Mouse (Mus musculus) hindbrain, embryonic 11.5 days (tissue): Measurements from ENCODE around the gene Cdcp2. TPM values are rescaled to one million over a fixed set of nuclear protein-coding genes. Genes with fewer than 3 reads are reported as not detected.

Experiments
- ATAC-seq: fragments of 200-750 bp; cut with Nextera tagmentation; 2 replicates; pipeline ENCODE4 v1.8.0; 2017; ENCODE audit warnings: mild to moderate bottlenecking, moderate TSS enrichment, moderate library complexity; ENCODE audit not compliant: low FRiP score
- DNase-seq: peaks from one replicate; pipeline ENCODE4 v3.0.0-alpha.2; 2015; ENCODE audit warnings: low spot score
- H3K27ac ChIP-seq: fragments of 300-500 bp; sonication (generic); 2 replicates; pipeline ENCODE4 v1.5.1; 2014; ENCODE audit warnings: mild to moderate bottlenecking, low read depth, low read length
- H3K27me3 ChIP-seq: fragments of 300-500 bp; sonication (generic); 2 replicates; pipeline ENCODE4 v1.6.1; 2014; ENCODE audit warnings: mild to moderate bottlenecking, low read length, moderate library complexity, mixed read lengths; ENCODE audit not compliant: control insufficient read depth, insufficient read depth
- H3K36me3 ChIP-seq: fragments of 300-500 bp; sonication (generic); 2 replicates; pipeline ENCODE4 v1.6.1; 2014; ENCODE audit warnings: mild to moderate bottlenecking, low read length, moderate library complexity, mixed read lengths; ENCODE audit not compliant: control insufficient read depth, insufficient read depth
- H3K4me1 ChIP-seq: fragments of 300-500 bp; sonication (generic); replicated peaks from 2 replicates; pipeline ENCODE4 v1.6.1; 2014; ENCODE audit warnings: low read length, mixed read lengths; ENCODE audit not compliant: control insufficient read depth, insufficient read depth
- H3K4me2 ChIP-seq: fragments of 300-500 bp; sonication (generic); replicated peaks from 2 replicates; pipeline ENCODE4 v1.6.1; 2014; ENCODE audit warnings: mild to moderate bottlenecking, low read depth, low read length
- H3K4me3 ChIP-seq: fragments of 300-500 bp; sonication (generic); 2 replicates; pipeline ENCODE4 v1.5.1; 2014; ENCODE audit warnings: low read depth, low read length
- H3K9ac ChIP-seq: fragments of 300-500 bp; sonication (generic); 2 replicates; pipeline ENCODE4 v1.6.1; 2014; ENCODE audit warnings: low read depth, low read length
- H3K9me3 ChIP-seq: fragments of 300-500 bp; sonication (generic); 2 replicates; pipeline ENCODE4 v1.6.1; 2016; ENCODE audit warnings: low read length; ENCODE audit not compliant: control insufficient read depth
- WGBS: fragments of 180-500 bp; shearing (Covaris S2); extraction: QIAGEN DNeasy Blood & Tissue Kit; methylation state at CpG from one replicate; pipeline ENCODE4 v1.1.7; 2014; 5-methylcytosine and 5-hydroxymethylcytosine counted together
- polyA plus RNA-seq: library from polyadenylated mRNA; unstranded; fragments of >200 nt; fragmentation: Nextera tagmentation; extraction: Ambion mirVana; gene quantifications from 2 replicates; pipeline ENCODE4 v1.2.1, GENCODE M21; 2014

The Cdcp2 gene
- polyA plus RNA-seq, 1 experiment from 2014 or later = 0.20 TPM

GRCm38 (mm10) chr4:107061560-107061959, 35.1 kb upstream of the Cdcp2 start:
- no peak for ATAC-seq
- no peak overlapping the region for H3K27ac ChIP-seq
- no peak for DNase-seq
- H3K27me3 ChIP-seq = no peaks in the 10 kb centered on the region
- no peak overlapping the region for H3K9ac ChIP-seq
- no peak overlapping the region for H3K4me3 ChIP-seq
- H3K4me2 ChIP-seq = no peak overlapping the region
- H3K4me1 ChIP-seq = peaks cover 3% of the 10 kb centered on the region; the same call in 1 of the 2 replicates
- H3K9me3 ChIP-seq = no peaks in the 10 kb centered on the region
- H3K36me3 ChIP-seq = peaks cover 8% of the 10 kb centered on the region; the same call in 1 of the 2 replicates
- WGBS = 95% methylated on average over 4 of the region's 4 CpGs

GRCm38 (mm10) chr4:107063214-107063613, 33.5 kb upstream of the Cdcp2 start:
- no peaks in the 10 kb centered on the region for H3K9me3 ChIP-seq
- no peaks in the 10 kb centered on the region for H3K27me3 ChIP-seq
- ATAC-seq = no peak
- peaks cover 8% of the 10 kb centered on the region; the same call in 1 of the 2 replicates for H3K36me3 ChIP-seq
- no peak for DNase-seq
- H3K9ac ChIP-seq = no peak overlapping the region
- peaks cover 6% of the 10 kb centered on the region for H3K4me1 ChIP-seq
- H3K4me3 ChIP-seq = no peak overlapping the region
- 91% methylated on average over 3 of the region's 3 CpGs for WGBS
- no peak overlapping the region for H3K27ac ChIP-seq
- H3K4me2 ChIP-seq = no peak overlapping the region

GRCm38 (mm10) chr4:107064394-107065098, 32.1 kb upstream of the Cdcp2 start:
- ATAC-seq = no peak
- WGBS = 90% methylated on average over 5 of the region's 5 CpGs
- no peak overlapping the region for H3K4me2 ChIP-seq
- peaks cover 7% of the 10 kb centered on the region; the same call in 1 of the 2 replicates for H3K36me3 ChIP-seq
- H3K9ac ChIP-seq = no peak overlapping the region
- no peaks in the 10 kb centered on the region for H3K9me3 ChIP-seq
- H3K4me3 ChIP-seq = no peak overlapping the region
- peaks cover 6% of the 10 kb centered on the region for H3K4me1 ChIP-seq
- H3K27me3 ChIP-seq = no peaks in the 10 kb centered on the region
- DNase-seq = no peak
- no peak overlapping the region for H3K27ac ChIP-seq

DNA sequence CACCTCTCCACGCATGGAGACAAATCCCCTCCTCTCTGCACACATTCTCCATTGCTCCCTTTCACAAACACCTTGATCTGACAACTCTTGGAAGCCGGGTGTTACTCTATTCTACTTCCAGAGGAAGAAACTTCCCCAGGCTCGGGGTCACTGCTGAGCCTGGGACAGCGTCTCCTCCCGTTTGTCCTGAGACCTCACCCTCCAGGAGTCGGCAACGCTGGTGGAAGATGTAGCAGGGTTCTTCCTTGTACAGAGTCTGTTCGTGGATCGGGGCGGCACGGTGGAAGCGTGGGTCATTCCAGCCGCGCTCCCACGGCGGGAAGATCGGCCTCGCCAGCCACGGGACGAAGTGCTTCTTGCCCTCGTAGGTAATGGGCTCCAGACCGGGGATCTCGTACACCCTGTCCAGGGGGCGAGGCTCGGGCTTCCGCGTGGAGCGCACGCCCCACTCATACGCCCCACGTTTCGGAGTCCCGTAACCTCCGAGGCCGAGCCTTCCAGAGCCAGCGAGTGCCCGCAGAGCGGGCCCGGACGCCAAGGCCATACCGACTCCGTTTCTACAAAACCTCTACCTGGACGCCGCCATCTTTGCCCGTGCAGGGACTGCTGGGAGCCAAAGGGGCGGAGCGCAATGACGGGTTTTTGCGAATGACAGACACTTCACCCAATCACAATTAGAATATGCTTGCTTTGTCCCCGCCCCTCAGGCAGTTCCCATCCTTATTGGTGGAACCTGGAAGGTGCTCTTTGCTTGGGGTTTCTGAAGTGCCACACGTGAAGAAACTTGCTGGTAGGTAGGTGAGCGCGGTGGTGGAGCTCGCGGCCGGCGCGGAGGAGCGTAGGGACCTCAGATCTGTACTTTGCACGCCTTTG, 30.2 kb upstream of the Cdcp2 start, which contains the start of the genes Mrpl37 and Cyb5rl:
TSS of gene Mrpl37 (minus strand) at position 617 of the 873 bp plus-strand sequence.
TSS of gene Cyb5rl (plus strand) at position 737 of the 873 bp plus-strand sequence.
- H3K9me3 ChIP-seq = no peaks in the 10 kb centered on the region
- peak within 1 kb of the TSS; percentile 24; the same call in 1 of the 2 replicates for H3K27ac ChIP-seq
- peak within 1 kb of the TSS; percentile 91 for H3K4me3 ChIP-seq
- peak within 1 kb of the TSS; percentile 89 for H3K9ac ChIP-seq
- H3K4me2 ChIP-seq = peak within 1 kb of the TSS; percentile 93
- no peaks in the 10 kb centered on the region for H3K27me3 ChIP-seq
- ATAC-seq (peak; percentile 99), DNase-seq (peak; percentile 97)
- WGBS = 2% methylated on average over 60 of the region's 60 CpGs
- H3K4me1 ChIP-seq = peaks cover 6% of the 10 kb centered on the region
- peaks cover 5% of the 10 kb centered on the region; the same call in 1 of the 2 replicates for H3K36me3 ChIP-seq

- 3% methylated on average over 33 of the region's 33 CpGs for WGBS
- ATAC-seq = peak; percentile 52
- no peak overlapping the region for H3K27ac ChIP-seq
- H3K4me1 ChIP-seq = peaks cover 6% of the 10 kb centered on the region
- peak; percentile 38 for DNase-seq
- peaks cover 5% of the 10 kb centered on the region; the same call in 1 of the 2 replicates for H3K36me3 ChIP-seq
- H3K27me3 ChIP-seq = no peaks in the 10 kb centered on the region
- peak overlapping the region; percentile 91 for H3K4me3 ChIP-seq
- H3K9ac ChIP-seq = peak overlapping the region; percentile 29; the same call in 1 of the 2 replicates
- no peaks in the 10 kb centered on the region for H3K9me3 ChIP-seq
- peak overlapping the region; percentile 93 for H3K4me2 ChIP-seq
Observed at GRCm38 (mm10) chr4:107067151-107067840, 29.4 kb upstream of the Cdcp2 start.

GRCm38 (mm10) chr4:107072343-107072742, 24.3 kb upstream of the Cdcp2 start:
- H3K4me2 ChIP-seq = no peak overlapping the region
- H3K36me3 ChIP-seq = no peaks in the 10 kb centered on the region
- no peak overlapping the region for H3K27ac ChIP-seq
- no peak for DNase-seq
- 82% methylated on average over 9 of the region's 9 CpGs for WGBS
- no peak overlapping the region for H3K9ac ChIP-seq
- H3K9me3 ChIP-seq = no peaks in the 10 kb centered on the region
- H3K4me1 ChIP-seq = peaks cover 3% of the 10 kb centered on the region
- H3K4me3 ChIP-seq = no peak overlapping the region
- no peak for ATAC-seq
- no peaks in the 10 kb centered on the region for H3K27me3 ChIP-seq

DNA sequence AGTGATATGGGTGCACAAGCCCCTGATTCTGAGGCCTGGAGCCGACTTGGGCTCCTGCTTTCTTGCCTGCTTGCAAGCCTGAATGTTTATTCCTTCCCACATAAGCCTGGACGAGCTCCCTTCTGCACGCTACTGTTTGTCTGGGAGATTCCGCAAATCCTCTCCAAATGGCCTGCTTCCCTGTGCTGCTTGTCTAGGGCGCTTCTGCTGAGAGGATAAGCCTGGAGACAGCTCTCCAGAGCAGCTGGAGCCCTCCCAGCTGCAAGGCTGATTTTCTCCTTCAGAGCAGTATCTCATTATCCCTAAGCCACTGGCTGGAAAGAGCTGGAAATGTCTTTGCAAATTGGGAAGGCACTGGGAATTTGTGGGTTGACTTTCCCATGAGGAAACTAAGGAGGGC, 21.2 kb upstream of the Cdcp2 start:
- Histone ChIP-seq H3K4me3 (no peak overlapping the region), H3K27ac (no peak overlapping the region), H3K36me3 (no peaks in the 10 kb centered on the region), H3K27me3 (no peaks in the 10 kb centered on the region), H3K4me2 (no peak overlapping the region), H3K9me3 (no peaks in the 10 kb centered on the region), H3K4me1 (no peaks in the 10 kb centered on the region), H3K9ac (no peak overlapping the region)
- no peak for ATAC-seq
- 80% methylated on average over 5 of the region's 5 CpGs for WGBS
- no peak for DNase-seq

GRCm38 (mm10) chr4:107078894-107079293, 17.8 kb upstream of the Cdcp2 start:
- WGBS = 84% methylated on average over 4 of the region's 4 CpGs
- H3K9me3 ChIP-seq = no peaks in the 10 kb centered on the region
- H3K4me1 ChIP-seq = peaks cover under 1% of the 10 kb centered on the region; the same call in 1 of the 2 replicates
- H3K9ac ChIP-seq = no peak overlapping the region
- no peak overlapping the region for H3K4me2 ChIP-seq
- H3K36me3 ChIP-seq = no peaks in the 10 kb centered on the region
- ATAC-seq (no peak), DNase-seq (no peak)
- no peaks in the 10 kb centered on the region for H3K27me3 ChIP-seq
- no peak overlapping the region for H3K4me3 ChIP-seq
- no peak overlapping the region for H3K27ac ChIP-seq
